Mouse (Mus musculus): ENCODE results near the gene Ptpn1. TPM values are rescaled to one million over a fixed set of nuclear protein-coding genes. Genes with fewer than 3 reads are reported as not detected.

Ptpn1 gene
- polyA plus RNA-seq, 1 experiment from 2014 or later, result 57.4 TPM

DNA sequence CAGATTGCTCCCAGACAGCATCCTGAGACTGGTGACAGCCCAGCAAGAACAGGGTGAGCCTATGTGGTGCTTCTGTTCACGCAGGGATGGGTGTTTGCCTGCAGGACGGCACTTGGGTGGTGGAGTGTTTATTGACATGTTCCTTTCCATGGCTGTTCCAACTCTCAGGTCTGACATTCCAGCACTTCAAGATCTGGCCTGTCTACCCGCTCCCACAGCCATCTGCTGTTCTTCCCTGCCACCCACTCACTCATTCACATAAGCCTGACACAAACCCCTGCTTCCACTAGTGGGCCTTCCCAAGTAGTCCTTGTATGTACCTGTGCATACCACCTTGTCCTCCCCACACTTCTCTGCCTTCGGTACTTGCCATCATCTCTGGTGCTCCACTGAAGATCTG is 31.3 kb downstream of the Ptpn1 start:
- no peaks in the 10 kb centered on the region for H3K27me3 ChIP-seq (ENCODE audit: control insufficient read depth, insufficient read depth, low read length)

DNA sequence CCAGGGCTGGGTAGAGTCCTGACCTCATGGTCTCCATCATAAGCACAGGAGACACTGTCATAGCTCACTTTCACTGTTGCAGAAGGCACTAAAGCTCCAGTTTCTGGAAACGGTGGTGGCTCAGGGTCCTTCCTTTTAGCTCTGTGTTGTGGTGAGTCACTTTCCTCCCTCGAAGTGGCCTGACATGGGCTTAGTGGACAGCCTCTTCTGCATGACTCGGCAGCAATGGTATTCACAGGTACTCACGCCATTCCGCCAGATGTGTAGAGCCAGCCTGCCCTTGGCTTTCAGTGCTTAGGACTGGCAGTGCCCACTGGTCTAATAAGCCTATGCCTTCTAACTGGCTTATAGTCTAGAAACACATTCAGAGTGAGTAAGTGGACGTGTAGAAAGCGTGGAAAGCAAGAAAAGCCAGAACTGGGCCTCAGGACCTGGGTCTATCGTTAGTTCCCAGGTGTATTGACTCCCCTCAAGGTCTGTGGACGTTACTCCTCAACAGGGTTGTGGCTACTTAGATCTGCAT is 32.0 kb downstream of the Ptpn1 start:
- peaks cover 11% of the 10 kb centered on the region for H3K36me3 ChIP-seq (ENCODE audit: control insufficient read depth, insufficient read depth, low read length)
- H3K27ac ChIP-seq (replicated peaks; ENCODE audit: low read depth, low read length), result no peak overlapping the region
- DNase-seq (ENCODE audit: low spot score), result no peak
- H3K4me1 ChIP-seq (ENCODE audit: control insufficient read depth, insufficient read depth, low read length), result no peaks in the 10 kb centered on the region
- no peak for ATAC-seq (ENCODE audit: insufficient number of reproducible peaks, low FRiP score, low TSS enrichment, low read depth)
- H3K9ac ChIP-seq (ENCODE audit: low read length), result no peak overlapping the region
- H3K27me3 ChIP-seq (ENCODE audit: control insufficient read depth, insufficient read depth, low read length), result no peaks in the 10 kb centered on the region
- H3K4me3 ChIP-seq (ENCODE audit: low read depth, low read length), result no peak overlapping the region
- no peaks in the 10 kb centered on the region for H3K9me3 ChIP-seq (ENCODE audit: control insufficient read depth, low read length)
- 92% methylated on average over 9 of the region's 9 CpGs for WGBS
- no peak overlapping the region for H3K4me2 ChIP-seq (ENCODE audit: low read depth, severe bottlenecking)

More for the DNA sequence above, 31.3 kb downstream of the Ptpn1 start:
- no peak for DNase-seq (ENCODE audit: low spot score)
- no peak overlapping the region for H3K4me3 ChIP-seq (ENCODE audit: low read depth, low read length)
- WGBS, result 92% methylated on average over 4 of the region's 4 CpGs
- H3K4me1 ChIP-seq (ENCODE audit: control insufficient read depth, insufficient read depth, low read length), result no peaks in the 10 kb centered on the region
- H3K36me3 ChIP-seq (ENCODE audit: control insufficient read depth, insufficient read depth, low read length), result peaks cover 10% of the 10 kb centered on the region
- no peak for ATAC-seq (ENCODE audit: insufficient number of reproducible peaks, low FRiP score, low TSS enrichment, low read depth)
- H3K9me3 ChIP-seq (ENCODE audit: control insufficient read depth, low read length), result no peaks in the 10 kb centered on the region
- H3K4me2 ChIP-seq (ENCODE audit: low read depth, severe bottlenecking), result no peak overlapping the region
- no peak overlapping the region for H3K27ac ChIP-seq (replicated peaks; ENCODE audit: low read depth, low read length)
- no peak overlapping the region for H3K9ac ChIP-seq (ENCODE audit: low read length)

DNA sequence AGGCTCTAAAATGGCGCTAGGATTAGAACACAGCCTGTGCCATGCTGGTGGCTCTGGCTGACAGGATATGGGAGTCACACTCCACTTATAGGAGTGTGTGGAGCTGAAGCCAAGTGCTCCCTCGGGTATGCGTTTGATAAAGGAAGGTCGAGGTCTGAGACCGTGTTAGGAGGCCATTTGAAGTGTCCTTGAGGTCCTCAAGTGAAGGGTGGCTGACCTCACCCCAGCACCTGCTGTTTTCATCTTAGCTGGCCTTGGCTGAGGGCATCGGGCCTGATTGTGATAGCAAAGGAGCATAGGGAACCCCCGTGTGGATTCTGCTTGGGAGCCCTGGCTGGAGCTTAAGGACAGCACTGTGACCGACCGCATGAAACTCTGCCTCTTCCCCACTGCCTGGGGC is 32.5 kb downstream of the Ptpn1 start:
- no peak overlapping the region for H3K9ac ChIP-seq (ENCODE audit: low read length)
- ATAC-seq (ENCODE audit: insufficient number of reproducible peaks, low FRiP score, low TSS enrichment, low read depth) (no peak), DNase-seq (ENCODE audit: low spot score) (no peak)
- H3K27me3 ChIP-seq (ENCODE audit: control insufficient read depth, insufficient read depth, low read length), result no peaks in the 10 kb centered on the region
- H3K4me3 ChIP-seq (ENCODE audit: low read depth, low read length), result no peak overlapping the region
- H3K4me2 ChIP-seq (ENCODE audit: low read depth, severe bottlenecking), result no peak overlapping the region
- WGBS, result 95% methylated on average over 9 of the region's 9 CpGs
- no peak overlapping the region for H3K27ac ChIP-seq (replicated peaks; ENCODE audit: low read depth, low read length)
- H3K9me3 ChIP-seq (ENCODE audit: control insufficient read depth, low read length), result no peaks in the 10 kb centered on the region
- no peaks in the 10 kb centered on the region for H3K4me1 ChIP-seq (ENCODE audit: control insufficient read depth, insufficient read depth, low read length)
- H3K36me3 ChIP-seq (ENCODE audit: control insufficient read depth, insufficient read depth, low read length), result peaks cover 9% of the 10 kb centered on the region

DNA sequence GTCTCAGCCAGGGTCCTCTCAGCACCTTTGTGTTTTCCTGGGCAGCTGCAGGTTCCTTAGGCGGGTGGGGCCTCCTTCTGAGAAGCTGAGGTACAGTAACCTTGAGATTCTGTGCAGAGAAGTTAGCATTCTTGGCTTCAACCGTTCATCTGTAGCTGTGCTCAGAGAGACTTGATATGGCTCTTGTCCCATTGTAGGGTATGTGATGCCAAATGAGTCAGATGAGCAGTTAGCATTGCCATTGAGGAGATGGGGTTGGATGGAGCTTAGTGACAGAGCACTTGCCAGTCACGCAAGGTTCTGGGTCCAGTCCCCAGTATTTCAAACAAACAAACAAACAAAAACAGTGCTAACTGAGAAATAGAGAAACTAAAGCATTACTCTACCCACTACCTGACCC is 34.1 kb downstream of the Ptpn1 start:
- no peak for ATAC-seq (ENCODE audit: insufficient number of reproducible peaks, low FRiP score, low TSS enrichment, low read depth)
- H3K4me1 ChIP-seq (ENCODE audit: control insufficient read depth, insufficient read depth, low read length), result no peaks in the 10 kb centered on the region
- H3K36me3 ChIP-seq (ENCODE audit: control insufficient read depth, insufficient read depth, low read length), result peaks cover 9% of the 10 kb centered on the region
- DNase-seq (ENCODE audit: low spot score), result no peak
- 90% methylated on average over 3 of the region's 3 CpGs for WGBS
- H3K9me3 ChIP-seq (ENCODE audit: control insufficient read depth, low read length), result no peaks in the 10 kb centered on the region
- H3K4me3 ChIP-seq (ENCODE audit: low read depth, low read length), result no peak overlapping the region
- no peak overlapping the region for H3K4me2 ChIP-seq (ENCODE audit: low read depth, severe bottlenecking)
- no peaks in the 10 kb centered on the region for H3K27me3 ChIP-seq (ENCODE audit: control insufficient read depth, insufficient read depth, low read length)
- H3K27ac ChIP-seq (replicated peaks; ENCODE audit: low read depth, low read length), result no peak overlapping the region
- H3K9ac ChIP-seq (ENCODE audit: low read length), result no peak overlapping the region

GRCm38 (mm10) chr2:167968504-167968903 is 36.6 kb downstream of the Ptpn1 start:
- Histone ChIP-seq H3K4me3 (ENCODE audit: low read depth, low read length) (no peak overlapping the region), H3K9ac (ENCODE audit: low read length) (no peak overlapping the region), H3K9me3 (ENCODE audit: control insufficient read depth, low read length) (no peaks in the 10 kb centered on the region), H3K4me1 (ENCODE audit: control insufficient read depth, insufficient read depth, low read length) (no peaks in the 10 kb centered on the region), H3K27me3 (ENCODE audit: control insufficient read depth, insufficient read depth, low read length) (no peaks in the 10 kb centered on the region), H3K36me3 (ENCODE audit: control insufficient read depth, insufficient read depth, low read length) (peaks cover 16% of the 10 kb centered on the region), H3K4me2 (ENCODE audit: low read depth, severe bottlenecking) (no peak overlapping the region), H3K27ac (replicated peaks; ENCODE audit: low read depth, low read length) (no peak overlapping the region)
- ATAC-seq (ENCODE audit: insufficient number of reproducible peaks, low FRiP score, low TSS enrichment, low read depth), result no peak
- WGBS, result 93% methylated on average over 7 of the region's 7 CpGs
- no peak for DNase-seq (ENCODE audit: low spot score)

DNA sequence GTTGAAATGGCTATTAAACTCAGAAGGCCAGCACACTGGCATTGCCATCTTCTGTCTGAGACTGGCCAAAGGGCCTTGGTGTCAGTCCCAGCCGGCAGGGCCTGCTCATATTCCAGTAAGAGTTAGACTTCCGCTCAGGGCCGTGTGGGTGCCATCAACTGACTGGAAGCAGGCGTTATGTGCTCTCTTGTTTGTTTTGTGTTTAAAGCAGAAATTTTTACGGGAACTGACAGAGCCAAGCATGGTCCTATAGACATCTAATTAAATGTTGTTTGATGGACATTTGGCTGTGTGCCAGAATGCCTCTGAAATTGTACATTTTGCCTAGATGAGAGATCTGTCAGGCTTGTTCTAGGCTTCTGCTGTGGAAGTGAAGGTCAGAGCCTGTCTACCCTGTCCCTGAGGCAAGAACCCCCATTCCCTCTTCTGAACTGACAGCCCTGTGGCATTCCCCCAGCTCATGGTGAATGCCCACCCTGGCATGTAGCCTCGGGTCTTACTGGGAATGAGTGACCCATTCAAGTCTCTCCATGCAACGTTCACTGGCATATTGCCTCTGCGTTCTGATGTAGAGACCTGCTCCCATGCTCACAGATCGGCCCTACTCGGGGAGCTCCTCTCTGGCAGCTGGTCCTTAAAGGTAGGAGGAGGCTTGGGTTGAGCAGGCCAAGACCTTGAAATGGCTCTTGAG is 38.1 kb downstream of the Ptpn1 start:
- DNase-seq (ENCODE audit: low spot score) (no peak), ATAC-seq (ENCODE audit: insufficient number of reproducible peaks, low FRiP score, low TSS enrichment, low read depth) (no peak)
- Histone ChIP-seq H3K4me3 (ENCODE audit: low read depth, low read length) (no peak overlapping the region), H3K4me2 (ENCODE audit: low read depth, severe bottlenecking) (no peak overlapping the region), H3K27me3 (ENCODE audit: control insufficient read depth, insufficient read depth, low read length) (no peaks in the 10 kb centered on the region), H3K9me3 (ENCODE audit: control insufficient read depth, low read length) (no peaks in the 10 kb centered on the region), H3K27ac (replicated peaks; ENCODE audit: low read depth, low read length) (no peak overlapping the region), H3K36me3 (ENCODE audit: control insufficient read depth, insufficient read depth, low read length) (peaks cover 24% of the 10 kb centered on the region), H3K4me1 (ENCODE audit: control insufficient read depth, insufficient read depth, low read length) (no peaks in the 10 kb centered on the region), H3K9ac (ENCODE audit: low read length) (no peak overlapping the region)
- 91% methylated on average over 10 of the region's 10 CpGs for WGBS

DNA sequence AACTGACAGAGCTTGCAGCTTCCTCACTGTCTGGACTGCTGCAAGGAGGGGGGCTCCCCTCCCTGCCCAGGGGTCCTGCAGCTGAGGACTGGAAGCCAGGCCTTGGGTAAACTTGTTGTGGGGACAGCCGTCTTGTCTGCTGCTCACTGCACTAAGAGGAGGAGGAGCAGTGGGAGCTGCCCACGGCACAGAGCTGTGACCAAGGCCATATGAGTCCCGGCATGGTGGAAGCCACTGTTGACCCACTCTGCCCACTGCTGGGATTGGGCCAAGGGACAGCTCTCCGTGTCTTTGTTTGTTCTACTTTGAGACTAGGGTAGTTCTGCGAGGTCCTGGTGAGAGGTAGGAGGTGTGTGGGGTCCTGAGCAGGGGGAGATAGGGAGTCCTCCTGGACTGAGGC is 40.3 kb downstream of the Ptpn1 start:
- no peaks in the 10 kb centered on the region for H3K27me3 ChIP-seq (ENCODE audit: control insufficient read depth, insufficient read depth, low read length)
- WGBS, result 89% methylated on average over 5 of the region's 5 CpGs
- H3K9me3 ChIP-seq (ENCODE audit: control insufficient read depth, low read length), result no peaks in the 10 kb centered on the region
- H3K36me3 ChIP-seq (ENCODE audit: control insufficient read depth, insufficient read depth, low read length), result peaks cover 32% of the 10 kb centered on the region
- no peak overlapping the region for H3K27ac ChIP-seq (replicated peaks; ENCODE audit: low read depth, low read length)
- no peak overlapping the region for H3K4me2 ChIP-seq (ENCODE audit: low read depth, severe bottlenecking)
- ATAC-seq (ENCODE audit: insufficient number of reproducible peaks, low FRiP score, low TSS enrichment, low read depth) (no peak), DNase-seq (ENCODE audit: low spot score) (no peak)
- H3K9ac ChIP-seq (ENCODE audit: low read length), result no peak overlapping the region
- H3K4me3 ChIP-seq (ENCODE audit: low read depth, low read length), result no peak overlapping the region
- H3K4me1 ChIP-seq (ENCODE audit: control insufficient read depth, insufficient read depth, low read length), result no peaks in the 10 kb centered on the region

DNA sequence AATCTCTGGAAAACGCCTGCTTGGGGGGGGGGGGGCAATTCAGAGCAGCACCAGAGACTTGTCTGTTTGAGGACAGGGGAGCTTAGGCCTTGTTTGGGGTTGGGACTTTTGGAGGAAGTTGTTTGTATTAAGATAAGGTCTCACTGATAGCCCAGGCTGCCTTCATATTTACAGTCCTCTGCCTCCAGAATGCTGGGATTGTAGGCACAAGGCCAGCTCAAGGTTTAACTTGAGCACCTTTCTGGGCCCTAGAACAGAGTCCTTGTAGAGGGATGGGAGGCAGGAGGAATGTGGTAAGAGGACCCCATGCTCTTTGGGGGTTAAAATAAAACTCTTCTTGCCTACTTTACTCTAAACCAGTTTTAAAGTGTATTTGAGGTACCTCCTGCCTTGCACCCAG is 41.0 kb downstream of the Ptpn1 start:
- Histone ChIP-seq H3K27me3 (ENCODE audit: control insufficient read depth, insufficient read depth, low read length) (no peaks in the 10 kb centered on the region), H3K9me3 (ENCODE audit: control insufficient read depth, low read length) (no peaks in the 10 kb centered on the region), H3K9ac (ENCODE audit: low read length) (no peak overlapping the region), H3K4me2 (ENCODE audit: low read depth, severe bottlenecking) (no peak overlapping the region), H3K27ac (replicated peaks; ENCODE audit: low read depth, low read length) (no peak overlapping the region), H3K36me3 (ENCODE audit: control insufficient read depth, insufficient read depth, low read length) (peaks cover 33% of the 10 kb centered on the region), H3K4me1 (ENCODE audit: control insufficient read depth, insufficient read depth, low read length) (no peaks in the 10 kb centered on the region), H3K4me3 (ENCODE audit: low read depth, low read length) (no peak overlapping the region)
- DNase-seq (ENCODE audit: low spot score) (no peak), ATAC-seq (ENCODE audit: insufficient number of reproducible peaks, low FRiP score, low TSS enrichment, low read depth) (no peak)
- 50% methylated on average over 1 of the region's 1 CpGs for WGBS

DNA sequence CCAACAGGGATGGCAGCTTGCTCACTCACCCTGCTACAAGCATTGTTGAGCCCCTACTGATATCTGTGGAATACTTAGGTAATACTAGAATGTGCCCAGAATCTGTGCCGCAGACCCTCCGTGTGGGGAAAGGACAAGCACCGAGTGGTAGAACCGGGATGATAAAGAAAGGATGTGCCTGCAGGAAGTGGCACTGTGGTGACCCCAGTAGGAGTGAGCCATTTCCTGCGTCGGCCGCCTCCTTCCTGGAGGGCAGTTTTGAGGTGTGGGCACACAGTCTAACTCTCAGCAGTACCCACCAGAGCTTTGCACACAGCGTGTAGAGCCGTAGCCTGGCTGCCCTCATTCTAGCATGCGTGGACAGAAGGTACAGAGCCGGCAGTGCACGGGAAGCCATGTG is 43.9 kb downstream of the Ptpn1 start:
- no peak for ATAC-seq (ENCODE audit: insufficient number of reproducible peaks, low FRiP score, low TSS enrichment, low read depth)
- 91% methylated on average over 12 of the region's 12 CpGs for WGBS
- H3K4me1 ChIP-seq (ENCODE audit: control insufficient read depth, insufficient read depth, low read length), result no peaks in the 10 kb centered on the region
- H3K4me2 ChIP-seq (ENCODE audit: low read depth, severe bottlenecking), result no peak overlapping the region
- peaks cover 34% of the 10 kb centered on the region for H3K36me3 ChIP-seq (ENCODE audit: control insufficient read depth, insufficient read depth, low read length)
- DNase-seq (ENCODE audit: low spot score), result no peak
- H3K9ac ChIP-seq (ENCODE audit: low read length), result no peak overlapping the region
- no peak overlapping the region for H3K4me3 ChIP-seq (ENCODE audit: low read depth, low read length)
- no peaks in the 10 kb centered on the region for H3K9me3 ChIP-seq (ENCODE audit: control insufficient read depth, low read length)
- H3K27ac ChIP-seq (replicated peaks; ENCODE audit: low read depth, low read length), result no peak overlapping the region
- H3K27me3 ChIP-seq (ENCODE audit: control insufficient read depth, insufficient read depth, low read length), result no peaks in the 10 kb centered on the region
